Mouse (Mus musculus) forebrain, embryonic 11.5 days (tissue): ENCODE data around the gene Wnt7b. TPM values are rescaled to one million over a fixed set of nuclear protein-coding genes. Genes with fewer than 3 reads are reported as not detected.

Experiments
- ATAC-seq: fragments of 200-750 bp; cut with Nextera tagmentation; replicated peaks from 2 replicates; pipeline ENCODE4 v1.8.0; 2017; ENCODE audit warnings: moderate TSS enrichment; ENCODE audit not compliant: low FRiP score
- DNase-seq: peaks from one replicate; pipeline ENCODE4 v3.0.0-alpha.2; 2017; ENCODE audit warnings: low spot score
- H3K27ac ChIP-seq: fragments of 300-500 bp; sonication (generic); 2 replicates; pipeline ENCODE4 v1.5.1; 2014; ENCODE audit warnings: low read depth, low read length
- H3K27me3 ChIP-seq: fragments of 300-500 bp; sonication (generic); 2 replicates; pipeline ENCODE4 v1.6.1; 2014; ENCODE audit warnings: mild to moderate bottlenecking, low read length, mixed read lengths; ENCODE audit not compliant: control insufficient read depth, insufficient read depth
- H3K36me3 ChIP-seq: fragments of 300-500 bp; sonication (generic); 2 replicates; pipeline ENCODE4 v1.6.1; 2014; ENCODE audit warnings: mild to moderate bottlenecking, low read length, moderate library complexity, mixed read lengths; ENCODE audit not compliant: control insufficient read depth, insufficient read depth
- H3K4me1 ChIP-seq: fragments of 300-500 bp; sonication (generic); replicated peaks from 2 replicates; pipeline ENCODE4 v1.6.1; 2014; ENCODE audit warnings: low read length, mixed read lengths; ENCODE audit not compliant: control insufficient read depth, insufficient read depth
- H3K4me2 ChIP-seq: fragments of 300-500 bp; sonication (generic); 2 replicates; pipeline ENCODE4 v1.6.1; 2014; ENCODE audit warnings: low read depth, mild to moderate bottlenecking, low read length, moderate library complexity, mixed read lengths; ENCODE audit not compliant: severe bottlenecking
- H3K4me3 ChIP-seq: fragments of 300-500 bp; sonication (generic); 2 replicates; pipeline ENCODE4 v1.5.1; 2014; ENCODE audit warnings: low read depth, low read length
- H3K9ac ChIP-seq: fragments of 300-500 bp; sonication (generic); 2 replicates; pipeline ENCODE4 v1.6.1; 2014; ENCODE audit warnings: low read length
- H3K9me3 ChIP-seq: fragments of 300-500 bp; sonication (generic); 2 replicates; pipeline ENCODE4 v1.6.1; 2016; ENCODE audit warnings: low read length, mixed read lengths; ENCODE audit not compliant: control insufficient read depth
- WGBS: fragments of 180-500 bp; shearing (Covaris S2); extraction: QIAGEN DNeasy Blood & Tissue Kit; methylation state at CpG from one replicate; pipeline ENCODE4 v1.1.7; 2014; 5-methylcytosine and 5-hydroxymethylcytosine counted together
- polyA plus RNA-seq: library from polyadenylated mRNA; unstranded; fragments of >200 nt; fragmentation: Nextera tagmentation; extraction: Ambion mirVana; gene quantifications from 2 replicates; pipeline ENCODE4 v1.2.1, GENCODE M21; 2014

Wnt7b gene
- polyA plus RNA-seq, 1 experiment from 2014 or later = 153 TPM

GRCm38 (mm10) chr15:85572619-85573254 is 9.5 kb downstream of the Wnt7b start:
- DNase-seq (no peak), ATAC-seq (peak; percentile 31)
- Histone ChIP-seq H3K9ac (no peak overlapping the region), H3K4me1 (peaks cover 50% of the 10 kb centered on the region), H3K9me3 (no peaks in the 10 kb centered on the region), H3K27ac (peak overlapping the region; percentile 57; the same call in 1 of the 2 replicates), H3K36me3 (no peaks in the 10 kb centered on the region), H3K27me3 (peaks cover 15% of the 10 kb centered on the region), H3K4me3 (no peak overlapping the region), H3K4me2 (peak overlapping the region; percentile 27; the same call in 1 of the 2 replicates)
- 17% methylated on average over 8 of the region's 8 CpGs for WGBS

- ATAC-seq (no peak), DNase-seq (no peak)
- Histone ChIP-seq H3K27ac (no peak overlapping the region), H3K4me3 (no peak overlapping the region), H3K9me3 (no peaks in the 10 kb centered on the region), H3K4me1 (peaks cover 45% of the 10 kb centered on the region), H3K9ac (no peak overlapping the region; the same call in 1 of the 2 replicates), H3K27me3 (peaks cover 2% of the 10 kb centered on the region; the same call in 1 of the 2 replicates), H3K36me3 (no peaks in the 10 kb centered on the region), H3K4me2 (no peak overlapping the region)
- WGBS = 70% methylated on average over 8 of the region's 8 CpGs
Measured at GRCm38 (mm10) chr15:85569995-85570734, 12.1 kb downstream of the Wnt7b start.

- Histone ChIP-seq H3K27me3 (no peaks in the 10 kb centered on the region), H3K9me3 (no peaks in the 10 kb centered on the region), H3K4me3 (no peak overlapping the region), H3K27ac (no peak overlapping the region), H3K4me1 (peaks cover 36% of the 10 kb centered on the region), H3K36me3 (no peaks in the 10 kb centered on the region), H3K4me2 (no peak overlapping the region), H3K9ac (no peak overlapping the region; the same call in 1 of the 2 replicates)
- WGBS = 83% methylated on average over 2 of the region's 2 CpGs
- DNase-seq (no peak), ATAC-seq (no peak)
Measured at GRCm38 (mm10) chr15:85569167-85569797, 13.0 kb downstream of the Wnt7b start.

- 75% methylated on average over 3 of the region's 3 CpGs for WGBS
- H3K9ac ChIP-seq = no peak overlapping the region
- DNase-seq (no peak), ATAC-seq (no peak)
- no peak overlapping the region for H3K4me2 ChIP-seq
- H3K27ac ChIP-seq = no peak overlapping the region
- no peaks in the 10 kb centered on the region for H3K36me3 ChIP-seq
- no peak overlapping the region for H3K4me3 ChIP-seq
- H3K4me1 ChIP-seq = peaks cover 30% of the 10 kb centered on the region
- H3K27me3 ChIP-seq = no peaks in the 10 kb centered on the region
- H3K9me3 ChIP-seq = no peaks in the 10 kb centered on the region
Measured at GRCm38 (mm10) chr15:85568402-85568801, 13.9 kb downstream of the Wnt7b start.

GRCm38 (mm10) chr15:85564966-85565365 is 17.3 kb downstream of the Wnt7b start:
- Histone ChIP-seq H3K36me3 (no peaks in the 10 kb centered on the region), H3K27ac (no peak overlapping the region), H3K9ac (no peak overlapping the region), H3K27me3 (no peaks in the 10 kb centered on the region), H3K9me3 (peaks cover 4% of the 10 kb centered on the region; the same call in 1 of the 2 replicates), H3K4me1 (peaks cover 19% of the 10 kb centered on the region), H3K4me2 (no peak overlapping the region), H3K4me3 (no peak overlapping the region)
- DNase-seq (no peak), ATAC-seq (no peak)
- 80% methylated on average over 5 of the region's 5 CpGs for WGBS

- no peaks in the 10 kb centered on the region for H3K27me3 ChIP-seq
- H3K4me2 ChIP-seq = no peak overlapping the region
- H3K4me3 ChIP-seq = no peak overlapping the region
- H3K36me3 ChIP-seq = no peaks in the 10 kb centered on the region
- DNase-seq = no peak
- no peak for ATAC-seq
- 90% methylated on average over 13 of the region's 13 CpGs for WGBS
- H3K9me3 ChIP-seq = peaks cover 4% of the 10 kb centered on the region; the same call in 1 of the 2 replicates
- H3K4me1 ChIP-seq = peaks cover 13% of the 10 kb centered on the region
- no peak overlapping the region for H3K9ac ChIP-seq
- H3K27ac ChIP-seq = no peak overlapping the region
Measured at GRCm38 (mm10) chr15:85564034-85564769, 18.1 kb downstream of the Wnt7b start.

GRCm38 (mm10) chr15:85561953-85562352 is 20.3 kb downstream of the Wnt7b start:
- no peak overlapping the region for H3K9ac ChIP-seq
- H3K36me3 ChIP-seq = no peaks in the 10 kb centered on the region; the same call in 1 of the 2 replicates
- no peaks in the 10 kb centered on the region for H3K27me3 ChIP-seq
- H3K4me2 ChIP-seq = no peak overlapping the region
- no peak for ATAC-seq
- no peak overlapping the region for H3K4me3 ChIP-seq
- H3K4me1 ChIP-seq = peaks cover 6% of the 10 kb centered on the region
- DNase-seq = no peak
- H3K9me3 ChIP-seq = peaks cover 4% of the 10 kb centered on the region; the same call in 1 of the 2 replicates
- 84% methylated on average over 12 of the region's 12 CpGs for WGBS
- no peak overlapping the region for H3K27ac ChIP-seq

- H3K4me1 ChIP-seq = no peaks in the 10 kb centered on the region; the same call in 1 of the 2 replicates
- WGBS = 79% methylated on average over 11 of the region's 11 CpGs
- no peaks in the 10 kb centered on the region for H3K27me3 ChIP-seq
- no peak overlapping the region for H3K9ac ChIP-seq
- H3K9me3 ChIP-seq = peaks cover 4% of the 10 kb centered on the region; the same call in 1 of the 2 replicates
- ATAC-seq (no peak), DNase-seq (no peak)
- no peak overlapping the region for H3K27ac ChIP-seq
- no peaks in the 10 kb centered on the region; the same call in 1 of the 2 replicates for H3K36me3 ChIP-seq
- no peak overlapping the region for H3K4me2 ChIP-seq
- no peak overlapping the region for H3K4me3 ChIP-seq
Measured at GRCm38 (mm10) chr15:85560830-85561229, 21.4 kb downstream of the Wnt7b start.
